Mouse (Mus musculus) limb, embryonic 14.5 days (tissue): ENCODE data around the gene Hrh3. TPM values are rescaled to one million over a fixed set of nuclear protein-coding genes. Genes with fewer than 3 reads are reported as not detected.
A peak's percentile ranks its signal among the peaks of the same experiment; 100 is the strongest.

Experiments
- ATAC-seq: fragments of 200-750 bp; cut with Nextera tagmentation; 2 replicates; pipeline ENCODE4 v1.8.0; 2017; ENCODE audit warnings: low read depth, moderate number of reproducible peaks, moderate TSS enrichment; ENCODE audit not compliant: low FRiP score
- DNase-seq: peaks from one replicate; pipeline ENCODE4 v3.0.0-alpha.2; 2015; ENCODE audit warnings: low spot score
- H3K27ac ChIP-seq: fragments of 300-500 bp; sonication (generic); replicated peaks from 2 replicates; pipeline ENCODE4 v1.5.1; 2014; ENCODE audit warnings: low read depth, mild to moderate bottlenecking, low read length, moderate library complexity, mixed read lengths
- H3K27me3 ChIP-seq: fragments of 300-500 bp; sonication (generic); 2 replicates; pipeline ENCODE4 v1.6.1; 2014; ENCODE audit warnings: low read length, mixed read lengths; ENCODE audit not compliant: control insufficient read depth, insufficient read depth
- H3K36me3 ChIP-seq: fragments of 300-500 bp; sonication (generic); 2 replicates; pipeline ENCODE4 v1.6.1; 2014; ENCODE audit warnings: mild to moderate bottlenecking, low read length, moderate library complexity, mixed read lengths; ENCODE audit not compliant: control insufficient read depth, insufficient read depth
- H3K4me1 ChIP-seq: fragments of 300-500 bp; sonication (generic); 2 replicates; pipeline ENCODE4 v1.6.1; 2014; ENCODE audit warnings: antibody characterized with exemption, low read length, mixed read lengths; ENCODE audit not compliant: control insufficient read depth, insufficient read depth
- H3K4me2 ChIP-seq: fragments of 300-500 bp; sonication (generic); replicated peaks from 2 replicates; pipeline ENCODE4 v1.6.1; 2014; ENCODE audit warnings: low read depth, mild to moderate bottlenecking, low read length, moderate library complexity; ENCODE audit not compliant: severe bottlenecking
- H3K4me3 ChIP-seq: fragments of 300-500 bp; sonication (generic); replicated peaks from 2 replicates; pipeline ENCODE4 v1.5.1; 2014; ENCODE audit warnings: low read length
- H3K9ac ChIP-seq: fragments of 300-500 bp; sonication (generic); 2 replicates; pipeline ENCODE4 v1.6.1; 2014; ENCODE audit warnings: mild to moderate bottlenecking, low read depth, low read length, moderate library complexity; ENCODE audit not compliant: severe bottlenecking
- H3K9me3 ChIP-seq: fragments of 300-500 bp; sonication (generic); 2 replicates; pipeline ENCODE4 v1.6.1; 2016; ENCODE audit warnings: low read length; ENCODE audit not compliant: control insufficient read depth
- POLR2A ChIP-seq: fragments of 200-500 bp; IDR thresholded peaks from 2 replicates; pipeline ENCODE4 v1.8.0; 2012; ENCODE audit warnings: inconsistent platforms, mild to moderate bottlenecking, moderate library complexity, borderline replicate concordance; ENCODE audit not compliant: insufficient read depth, insufficient read length; ENCODE audit errors: extremely low read depth
- WGBS: fragments of 180-500 bp; shearing (Covaris S2); extraction: QIAGEN DNeasy Blood & Tissue Kit; methylation state at CpG from one replicate; pipeline ENCODE4 v1.1.7; 2014; 5-methylcytosine and 5-hydroxymethylcytosine counted together
- polyA plus RNA-seq, 2 experiments: library from polyadenylated mRNA; depleted of rRNA in 1 of 2; stranded (reverse) in 1 of 2; unstranded in 1 of 2; fragments of >200 nt; fragmentation: Nextera tagmentation in 1 of 2; extraction: Ambion mirVana in 1 of 2; gene quantifications; 2 replicates each; pipeline versions ENCODE4 v1.2.1 to v1.2.3; 2012 to 2014

Hrh3 gene
- polyA plus RNA-seq, 2 experiments = 0.10 to 0.17 TPM

DNA sequence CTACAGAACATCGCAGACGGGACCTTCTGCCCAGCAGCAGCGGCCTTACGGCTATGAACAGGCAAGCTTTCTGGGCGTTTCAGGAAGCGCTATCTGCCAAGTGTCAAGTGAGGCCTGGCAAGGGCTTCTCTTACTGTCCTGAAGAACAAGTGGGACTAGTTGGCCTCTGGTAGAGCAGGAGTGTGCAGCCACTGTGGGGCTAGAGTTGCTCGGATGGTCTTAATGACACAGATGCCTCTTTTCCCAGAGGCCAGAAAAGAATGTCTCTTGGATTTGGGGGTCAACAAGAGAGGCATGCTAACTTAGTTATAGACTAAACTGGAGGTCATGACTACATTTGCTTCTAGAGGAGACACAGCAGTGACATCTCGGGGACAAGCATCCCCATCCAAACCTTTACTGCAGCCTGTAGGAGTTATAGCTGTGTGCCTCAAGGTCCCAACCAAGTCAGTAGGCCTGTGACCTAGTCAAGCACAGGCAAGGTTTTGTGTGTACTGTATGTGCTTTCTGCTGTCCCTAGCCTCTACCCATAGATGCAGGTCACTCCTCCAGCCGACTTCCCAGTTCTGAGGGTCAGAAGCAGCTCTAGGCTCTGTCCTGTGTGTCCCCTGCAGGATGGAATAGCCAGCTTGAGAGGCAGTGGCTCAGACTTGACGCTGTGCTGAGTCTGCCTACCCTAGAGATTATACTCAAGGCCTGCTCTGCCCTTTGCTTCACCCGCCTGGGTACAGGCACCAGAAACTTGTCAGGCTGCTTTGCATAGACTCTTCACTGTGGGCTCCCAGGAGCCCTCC lies 40.8 kb downstream of the Hrh3 start:
- Histone ChIP-seq H3K4me1 (no peaks in the 10 kb centered on the region), H3K27ac (no peak overlapping the region), H3K9ac (no peak overlapping the region), H3K36me3 (peaks cover 64% of the 10 kb centered on the region), H3K4me3 (no peak overlapping the region), H3K27me3 (no peaks in the 10 kb centered on the region), H3K9me3 (no peaks in the 10 kb centered on the region), H3K4me2 (no peak overlapping the region)
- ATAC-seq (no peak), DNase-seq (no peak)
- WGBS = 95% methylated on average over 11 of the region's 11 CpGs
- TF ChIP-seq POLR2A = no peak

DNA sequence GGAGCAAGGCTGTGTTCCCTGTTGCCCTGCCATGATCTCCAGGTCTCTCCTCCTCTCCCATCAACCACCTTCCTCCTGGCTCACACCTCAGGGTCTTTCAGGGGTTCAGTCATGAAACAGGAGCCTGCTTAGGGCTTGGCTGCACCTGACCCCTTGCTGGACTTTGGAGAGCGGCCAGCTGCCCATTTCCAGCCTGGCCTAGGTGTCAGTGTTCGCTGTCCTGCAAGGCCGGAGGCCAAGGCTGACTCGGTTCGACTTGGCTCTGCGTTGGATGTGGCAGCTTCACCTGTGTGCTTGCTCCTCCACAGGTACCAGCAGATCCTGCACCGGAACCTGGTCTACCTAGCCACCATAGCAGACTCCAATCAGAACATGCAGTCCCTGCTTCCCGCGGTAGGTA lies 51.3 kb downstream of the Hrh3 start:
- Histone ChIP-seq H3K27ac (no peak overlapping the region), H3K4me2 (no peak overlapping the region), H3K4me3 (no peak overlapping the region), H3K9me3 (no peaks in the 10 kb centered on the region), H3K4me1 (no peaks in the 10 kb centered on the region), H3K9ac (no peak overlapping the region), H3K27me3 (no peaks in the 10 kb centered on the region), H3K36me3 (peaks cover 50% of the 10 kb centered on the region)
- ATAC-seq = no peak
- no peak for TF ChIP-seq POLR2A
- DNase-seq = no peak
- 93% methylated on average over 9 of the region's 9 CpGs for WGBS

DNA sequence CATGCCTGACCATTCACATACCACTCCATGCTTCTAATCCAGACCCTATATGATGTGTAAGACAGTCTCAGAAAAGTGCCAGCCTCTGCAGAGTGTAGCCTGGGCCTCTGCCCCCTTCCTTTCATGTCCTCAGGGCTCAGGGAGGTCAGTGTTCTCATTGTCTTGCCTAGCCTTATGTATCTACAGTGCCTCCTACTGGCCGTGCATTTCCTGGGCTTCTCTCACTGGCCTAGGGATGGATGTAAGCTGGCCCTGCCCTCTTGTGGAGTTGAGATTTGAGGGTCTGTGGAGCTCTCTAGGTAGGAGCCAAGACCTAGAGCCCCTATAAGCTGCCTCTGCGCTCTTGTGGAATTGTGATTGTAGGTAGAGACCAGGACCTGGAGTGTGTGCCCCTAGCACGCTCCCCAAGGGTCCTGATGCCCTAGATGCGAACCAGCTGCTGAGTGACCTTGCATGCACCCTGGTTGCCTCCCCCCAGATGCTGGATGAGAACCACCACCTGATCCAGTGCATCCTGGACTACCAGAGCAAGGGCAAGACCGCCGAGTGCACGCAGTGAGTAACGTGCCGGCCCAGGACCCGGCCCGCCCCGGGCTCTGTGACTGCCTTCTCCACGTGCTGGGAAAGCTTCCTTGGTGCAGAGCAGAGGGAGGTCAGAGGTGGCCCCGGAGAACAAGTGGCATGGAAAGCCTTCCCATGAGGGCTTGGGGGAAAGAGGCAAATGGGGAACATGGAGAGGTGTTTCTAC lies 52.1 kb downstream of the Hrh3 start:
- H3K4me3 ChIP-seq = no peak overlapping the region
- no peak overlapping the region for H3K4me2 ChIP-seq
- no peak for DNase-seq
- H3K9me3 ChIP-seq = no peaks in the 10 kb centered on the region
- H3K4me1 ChIP-seq = no peaks in the 10 kb centered on the region
- H3K27ac ChIP-seq = no peak overlapping the region
- 93% methylated on average over 14 of the region's 14 CpGs for WGBS
- H3K27me3 ChIP-seq = no peaks in the 10 kb centered on the region
- H3K9ac ChIP-seq = no peak overlapping the region
- ATAC-seq = no peak
- TF ChIP-seq POLR2A = no peak
- H3K36me3 ChIP-seq = peaks cover 42% of the 10 kb centered on the region

DNA sequence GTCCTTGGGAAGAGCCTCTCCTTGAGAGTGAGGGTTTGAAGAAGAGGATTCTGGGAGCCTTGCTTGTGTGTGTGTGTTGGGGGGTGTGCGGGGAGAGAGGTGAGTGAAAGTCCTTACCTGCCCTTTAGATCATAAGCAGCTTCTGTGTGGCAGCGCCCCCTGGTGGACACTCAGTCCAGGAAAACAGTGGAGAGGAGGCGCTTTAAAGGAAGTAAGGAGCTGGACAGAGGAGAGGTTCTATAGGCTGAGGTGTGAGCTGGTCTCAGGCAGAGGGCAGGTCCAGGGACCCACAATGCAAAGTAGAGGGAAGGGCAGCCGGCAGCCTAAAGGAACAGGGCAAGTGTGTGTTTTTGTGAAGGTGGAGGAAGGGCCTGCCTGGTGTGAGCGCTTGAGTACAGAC lies 53.3 kb downstream of the Hrh3 start:
- ATAC-seq (peak; percentile 57; the same call in 1 of the 2 replicates), DNase-seq (peak; percentile 67)
- Histone ChIP-seq H3K36me3 (peaks cover 30% of the 10 kb centered on the region), H3K4me1 (no peaks in the 10 kb centered on the region), H3K27ac (no peak overlapping the region), H3K27me3 (no peaks in the 10 kb centered on the region), H3K9ac (no peak overlapping the region), H3K4me2 (no peak overlapping the region), H3K9me3 (no peaks in the 10 kb centered on the region), H3K4me3 (no peak overlapping the region)
- TF ChIP-seq POLR2A = no peak
- 20% methylated on average over 5 of the region's 5 CpGs for WGBS

Other genes with a start within 250 kb of the Hrh3 start
- gene Taf4, start 127.8 kb downstream of the Hrh3 start, polyA plus RNA-seq (2012; rRNA removed) = 15.2 and 17.6 TPM in 2 replicates
- gene Taf4, start 127.8 kb downstream of the Hrh3 start, polyA plus RNA-seq (2014; fragmentation: Nextera tagmentation; extraction: Ambion mirVana) = 3.9 and 4.4 TPM in 2 replicates
- gene Lsm14b, start 79.5 kb downstream of the Hrh3 start, polyA plus RNA-seq (2012; rRNA removed) = 69.1 and 75.6 TPM in 2 replicates
- 7.7 and 7.8 TPM in 2 replicates for gene Lsm14b, start 79.5 kb downstream of the Hrh3 start, polyA plus RNA-seq (2014; fragmentation: Nextera tagmentation; extraction: Ambion mirVana)
- gene Psma7, start 62.1 kb downstream of the Hrh3 start, polyA plus RNA-seq (2012; rRNA removed) = 259 and 298 TPM in 2 replicates
- gene Psma7, start 62.1 kb downstream of the Hrh3 start, polyA plus RNA-seq (2014; fragmentation: Nextera tagmentation; extraction: Ambion mirVana) = 501 and 620 TPM in 2 replicates
- 9.1 and 11.4 TPM in 2 replicates for gene Ss18l1, start 62.0 kb downstream of the Hrh3 start, polyA plus RNA-seq (2012; rRNA removed)
- gene Ss18l1, start 62.0 kb downstream of the Hrh3 start, polyA plus RNA-seq (2014; fragmentation: Nextera tagmentation; extraction: Ambion mirVana) = 3.5 and 4.9 TPM in 2 replicates
- 28.5 and 29.8 TPM in 2 replicates for gene Mtg2, start 33.9 kb downstream of the Hrh3 start, polyA plus RNA-seq (2012; rRNA removed)
- 22.1 and 24.3 TPM in 2 replicates for gene Mtg2, start 33.9 kb downstream of the Hrh3 start, polyA plus RNA-seq (2014; fragmentation: Nextera tagmentation; extraction: Ambion mirVana)
- 23.2 and 28.6 TPM in 2 replicates for gene Osbpl2, start 14.8 kb upstream of the Hrh3 start, polyA plus RNA-seq (2012; rRNA removed)
- 42.2 and 42.7 TPM in 2 replicates for gene Osbpl2, start 14.8 kb upstream of the Hrh3 start, polyA plus RNA-seq (2014; fragmentation: Nextera tagmentation; extraction: Ambion mirVana)
- gene Adrm1, start 67.0 kb upstream of the Hrh3 start, polyA plus RNA-seq (2012; rRNA removed) = 115 and 147 TPM in 2 replicates
- 135 and 147 TPM in 2 replicates for gene Adrm1, start 67.0 kb upstream of the Hrh3 start, polyA plus RNA-seq (2014; fragmentation: Nextera tagmentation; extraction: Ambion mirVana)
- 47.3 and 56.7 TPM in 2 replicates for gene Lama5, start 121.4 kb upstream of the Hrh3 start, polyA plus RNA-seq (2012; rRNA removed)
- gene Lama5, start 121.4 kb upstream of the Hrh3 start, polyA plus RNA-seq (2014; fragmentation: Nextera tagmentation; extraction: Ambion mirVana) = 30.4 and 31.2 TPM in 2 replicates
- gene Rps21, start 152.9 kb upstream of the Hrh3 start, polyA plus RNA-seq (2012; rRNA removed) = 3,975 and 4,219 TPM in 2 replicates
- gene Rps21, start 152.9 kb upstream of the Hrh3 start, polyA plus RNA-seq (2014; fragmentation: Nextera tagmentation; extraction: Ambion mirVana) = 716 and 729 TPM in 2 replicates
- 37.7 and 45.8 TPM in 2 replicates for gene Cables2, start 169.0 kb upstream of the Hrh3 start, polyA plus RNA-seq (2012; rRNA removed)
- gene Cables2, start 169.0 kb upstream of the Hrh3 start, polyA plus RNA-seq (2014; fragmentation: Nextera tagmentation; extraction: Ambion mirVana) = 22.5 and 23.4 TPM in 2 replicates
- gene Rbbp8nl, start 185.4 kb upstream of the Hrh3 start, polyA plus RNA-seq (2012; rRNA removed) = 2.0 and 2.3 TPM in 2 replicates
- gene Rbbp8nl, start 185.4 kb upstream of the Hrh3 start, polyA plus RNA-seq (2014; fragmentation: Nextera tagmentation; extraction: Ambion mirVana) = 1.0 and 1.3 TPM in 2 replicates
- 0.01 and 0.05 TPM in 2 replicates for gene Gata5, start 230.2 kb upstream of the Hrh3 start, polyA plus RNA-seq (2012; rRNA removed)
- 0.06 TPM in 1 of 2 replicates, not detected in the other for gene Gata5, start 230.2 kb upstream of the Hrh3 start, polyA plus RNA-seq (2014; fragmentation: Nextera tagmentation; extraction: Ambion mirVana)